Mouse (Mus musculus) right cerebral cortex, adult 2 months (tissue): ENCODE data around the gene Cd151.

Experiments used
- DNase-seq, 2 experiments: peaks; one replicate each; pipeline ENCODE4 v3.0.0; 2021 to 2022; ENCODE audit warnings: low spot score in 2 of 2

Gene Cd151

GRCm38 (mm10) chr7:141474160-141474559, 7.0 kb downstream of the Cd151 start:
- no peak for DNase-seq

GRCm38 (mm10) chr7:141475011-141475804, 8.0 kb downstream of the Cd151 start, which contains the start of the genes Polr2l and Tspan4:
Gene Polr2l, minus strand, starts transcription at chr7:141475132.
Gene Tspan4, plus strand, starts transcription at chr7:141475240.
- DNase-seq, result peak; percentile 78 to 87

- DNase-seq, result no peak
Measured at GRCm38 (mm10) chr7:141475805-141476158, 8.6 kb downstream of the Cd151 start.

GRCm38 (mm10) chr7:141476226-141476980, 9.2 kb downstream of the Cd151 start:
- peak in 1 of 2 experiments; percentile 50 for DNase-seq

GRCm38 (mm10) chr7:141476981-141477370, 9.8 kb downstream of the Cd151 start:
- no peak for DNase-seq

GRCm38 (mm10) chr7:141477578-141478269, 10.5 kb downstream of the Cd151 start:
- no peak for DNase-seq

- DNase-seq, result no peak
Measured at GRCm38 (mm10) chr7:141478270-141478748, 11.1 kb downstream of the Cd151 start.

GRCm38 (mm10) chr7:141480842-141481497, 13.8 kb downstream of the Cd151 start:
- DNase-seq, result peak; percentile 75

- peak in 1 of 2 experiments; percentile 57 for DNase-seq
Measured at GRCm38 (mm10) chr7:141481498-141482401, 14.6 kb downstream of the Cd151 start.

- no peak for DNase-seq
Measured at GRCm38 (mm10) chr7:141482531-141483024, 15.4 kb downstream of the Cd151 start.

- no peak for DNase-seq
Measured at GRCm38 (mm10) chr7:141483114-141483653, 16.0 kb downstream of the Cd151 start.

GRCm38 (mm10) chr7:141484186-141485120, 17.3 kb downstream of the Cd151 start:
- no peak for DNase-seq

- DNase-seq, result no peak
Measured at GRCm38 (mm10) chr7:141485186-141485585, 18.0 kb downstream of the Cd151 start.

GRCm38 (mm10) chr7:141485606-141486005, 18.4 kb downstream of the Cd151 start:
- DNase-seq, result no peak

- no peak for DNase-seq
Measured at GRCm38 (mm10) chr7:141486239-141486638, 19.0 kb downstream of the Cd151 start.

- no peak for DNase-seq
Measured at GRCm38 (mm10) chr7:141487141-141487540, 19.9 kb downstream of the Cd151 start.

GRCm38 (mm10) chr7:141491151-141491550, 24.0 kb downstream of the Cd151 start:
- no peak for DNase-seq

GRCm38 (mm10) chr7:141492738-141493137, 25.5 kb downstream of the Cd151 start:
- no peak for DNase-seq

- no peak for DNase-seq
Measured at GRCm38 (mm10) chr7:141493729-141494128, 26.5 kb downstream of the Cd151 start.
